7 mouse cellular contexts compared by ENCODE assay signal in the genomic region with DNA sequence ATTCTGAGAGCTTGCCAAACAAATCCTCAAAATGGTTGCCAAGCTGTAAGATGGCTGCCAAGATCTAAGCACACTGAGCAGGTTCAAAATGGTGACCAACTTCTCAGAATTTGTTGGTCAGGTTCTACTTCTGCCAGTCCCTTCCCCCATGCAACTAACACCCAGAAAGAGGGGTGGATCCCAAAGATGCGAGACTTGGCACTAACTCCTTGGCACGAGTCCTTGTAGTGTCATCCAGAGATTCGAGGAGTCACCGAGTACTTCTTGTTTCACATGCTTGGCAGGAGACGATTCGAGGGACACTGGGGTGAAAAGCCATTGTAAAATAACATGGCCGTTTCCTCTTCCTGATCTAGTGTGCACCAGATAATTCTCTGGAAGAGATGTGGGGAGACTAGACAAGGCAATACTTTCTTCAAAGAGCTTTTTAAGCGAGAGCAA.
A peak's percentile ranks its signal among the peaks of the same experiment; 100 is the strongest.
DNase-seq lines count a peak whose midpoint lies in the region; ATAC-seq and TF ChIP-seq lines count a peak whose summit lies in the region.

No protein-coding gene starts in this region.

- H3K27ac ChIP-seq in midbrain, embryonic 16.5 days (ENCODE audit: low read length): no peak overlapping the region
- no peak overlapping the region for H3K27ac ChIP-seq in midbrain, embryonic 15.5 days
- no peak overlapping the region for H3K27ac ChIP-seq in midbrain, postnatal 0 days (ENCODE audit: low read depth, low read length)

- no peak overlapping the region for H3K9ac ChIP-seq in midbrain, embryonic 16.5 days (ENCODE audit: low read depth, low read length)
- H3K9ac ChIP-seq in midbrain, embryonic 15.5 days: no peak overlapping the region
- no peak overlapping the region for H3K9ac ChIP-seq in midbrain, postnatal 0 days (replicated peaks; ENCODE audit: low read length, poor library complexity, severe bottlenecking)

- intact Hi-C loops in gastrocnemius, postnatal 14 days (cut with DNase I; ENCODE audit: low total_unique reads): no loop called here

- no peak overlapping the region for H3K4me3 ChIP-seq in midbrain, embryonic 16.5 days (ENCODE audit: low read depth, low read length)
- no peak overlapping the region for H3K4me3 ChIP-seq in midbrain, embryonic 15.5 days
- no peak overlapping the region for H3K4me3 ChIP-seq in midbrain, postnatal 0 days (ENCODE audit: low read depth, low read length)

- H3K4me1 ChIP-seq in midbrain, embryonic 16.5 days (ENCODE audit: control insufficient read depth, insufficient read depth, low read length): peaks cover 14% of the 10 kb centered on the region
- peaks cover 20% of the 10 kb centered on the region for H3K4me1 ChIP-seq in midbrain, embryonic 15.5 days
- H3K4me1 ChIP-seq in midbrain, postnatal 0 days (ENCODE audit: insufficient read depth, low read length): peaks cover 7% of the 10 kb centered on the region; the same call in 1 of the 2 replicates

- no peak for TF ChIP-seq CTCF in midbrain, postnatal 0 days (IDR thresholded peaks at IDR 0.05)

- peak; percentile 74 for DNase-seq in cerebellum, adult 11-12 months
- DNase-seq in gastrocnemius, postnatal 14 days: peak; percentile 71
- peak; percentile 72 to 78 for DNase-seq in kidney, adult 8-10 months
- DNase-seq in midbrain, postnatal 0 days (ENCODE audit: low spot score): peak; percentile 86
- no peak for DNase-seq in B cell, adult 2 months

- H3K4me2 ChIP-seq in midbrain, embryonic 16.5 days (ENCODE audit: low read length): no peak overlapping the region
- H3K4me2 ChIP-seq in midbrain, embryonic 15.5 days: no peak overlapping the region
- H3K4me2 ChIP-seq in midbrain, postnatal 0 days (ENCODE audit: low read depth, low read length, poor library complexity, severe bottlenecking): no peak overlapping the region

- 70% methylated on average over 8 of the region's 8 CpGs for WGBS in midbrain, embryonic 16.5 days
- WGBS in midbrain, embryonic 15.5 days: 59% methylated on average over 8 of the region's 8 CpGs
- WGBS in midbrain, postnatal 0 days: 57% methylated on average over 8 of the region's 8 CpGs

- H3K36me3 ChIP-seq in midbrain, embryonic 16.5 days (ENCODE audit: control insufficient read depth, insufficient read depth, low read length): no peaks in the 10 kb centered on the region
- no peaks in the 10 kb centered on the region for H3K36me3 ChIP-seq in midbrain, embryonic 15.5 days (replicated peaks)
- no peaks in the 10 kb centered on the region for H3K36me3 ChIP-seq in midbrain, postnatal 0 days (ENCODE audit: insufficient read depth, low read length)

- H3K27me3 ChIP-seq in midbrain, embryonic 16.5 days (ENCODE audit: control insufficient read depth, insufficient read depth, low read depth, low read length): no peaks in the 10 kb centered on the region
- H3K27me3 ChIP-seq in midbrain, embryonic 15.5 days (replicated peaks): no peaks in the 10 kb centered on the region
- H3K27me3 ChIP-seq in midbrain, postnatal 0 days (ENCODE audit: insufficient read depth, low read length): no peaks in the 10 kb centered on the region

- H3K9me3 ChIP-seq in midbrain, embryonic 16.5 days (replicated peaks; ENCODE audit: control insufficient read depth, low read length, poor library complexity, severe bottlenecking): no peaks in the 10 kb centered on the region
- H3K9me3 ChIP-seq in midbrain, embryonic 15.5 days: no peaks in the 10 kb centered on the region
- no peaks in the 10 kb centered on the region for H3K9me3 ChIP-seq in midbrain, postnatal 0 days (ENCODE audit: low read length)

- peak; percentile 30; the same call in 1 of the 2 replicates for ATAC-seq in midbrain, embryonic 16.5 days
- ATAC-seq in midbrain, embryonic 15.5 days (replicated peaks): no peak; the same call in 1 of the 2 replicates
- 0 out of 2 replicates have a peak, but pooled peaks have one; percentile 34 for ATAC-seq in midbrain, postnatal 0 days (ENCODE audit: low FRiP score)

Comparison
In these comparisons a context has a peak if more than half of its experiments do, and no peak if none do; other contexts are left out.
1. DNase-seq: peak in cerebellum, adult 11-12 months (single experiment), gastrocnemius, postnatal 14 days (single experiment), kidney, adult 8-10 months (2 of 2) and midbrain, postnatal 0 days (single experiment); none in B cell, adult 2 months (0 of 2).